ENCODE assay signal across 19 mouse cellular contexts in genomic region chr2:124293601-124294000, GRCm38 (mm10).
DNase-seq lines count a peak whose midpoint lies in the region; TF ChIP-seq lines count a peak whose summit lies in the region.
"Had no signal": no experiment of that assay in that cellular context is flagged by ENCODE, and none has a peak within 500 bp of the region (broad histone marks: within the 10 kb centered on the region; RNA-seq: fewer than 3 reads in every experiment).

No protein-coding gene starts in this region.

- DNase-seq in gastrocnemius, postnatal 25 days, result peak; percentile 16
- no peak for DNase-seq in gastrocnemius, adult 18-20 months (ENCODE audit: low spot score)
- peak; percentile 17 for DNase-seq in heart, postnatal 4 days
- DNase-seq in heart, postnatal 36 days, result no peak
- DNase-seq in 3T3-L1 (ENCODE audit: low read depth, low spot score), result peak; percentile 10
- DNase-seq in left cerebral cortex, adult 2 months (ENCODE audit: extremely low spot score in 1 of 2, low spot score in 2 of 2), result no peak
- DNase-seq: adrenal gland, postnatal 10 days; adrenal gland, postnatal 36 days; cerebellum, adult 18-20 months; cerebellum, adult 9-10 months; cerebellum, postnatal 14 days; gastrocnemius, postnatal 10 days; kidney, adult 2 months had no signal

- H3K27ac ChIP-seq in left cerebral cortex, adult 2 months, result no peak overlapping the region
- H3K27ac ChIP-seq: embryonic facial prominence, embryonic 12.5 days; forebrain, embryonic 12.5 days; forebrain, embryonic 15.5 days; hindbrain, embryonic 12.5 days; hindbrain, embryonic 15.5 days had no signal

- intact Hi-C loops in heart, postnatal 36 days (cut with DNase I), result loop anchor here (5.0 kb wide), 1 partner anchor 191 kb away; no protein-coding TSS in a partner anchor
- intact Hi-C loops in left cerebral cortex, adult 2 months (cut with DNase I), result no loop called here

- no peak overlapping the region for H3K4me3 ChIP-seq in left cerebral cortex, adult 2 months
- H3K4me3 ChIP-seq: embryonic facial prominence, embryonic 12.5 days; erythroblast, embryonic 14.5 days; forebrain, embryonic 12.5 days; forebrain, embryonic 15.5 days; hindbrain, embryonic 12.5 days; hindbrain, embryonic 15.5 days had no signal

- TF ChIP-seq CTCF in left cerebral cortex, adult 2 months (IDR thresholded peaks at IDR 0.05), result no peak

Comparison
In these comparisons a context has a peak if more than half of its experiments do, and no peak if none do; other contexts are left out.
1. DNase-seq: peak in gastrocnemius, postnatal 25 days (single experiment), heart, postnatal 4 days (single experiment) and 3T3-L1 (single experiment); none in gastrocnemius, adult 18-20 months (single experiment), heart, postnatal 36 days (0 of 2) and left cerebral cortex, adult 2 months (0 of 2).